Mouse (Mus musculus) NIH3T3 (cell line): ENCODE results near the gene Sac3d1.
"Not testable (repeated sequence)": the region's sequence is repeated elsewhere in the genome, so short reads cannot be mapped to it uniquely, and the experiment has no call there.

Source experiments
- DNase-seq: peaks from one replicate; pipeline ENCODE4 v3.0.0-alpha.2; 2012; ENCODE audit warnings: low read depth

The Sac3d1 gene

DNA sequence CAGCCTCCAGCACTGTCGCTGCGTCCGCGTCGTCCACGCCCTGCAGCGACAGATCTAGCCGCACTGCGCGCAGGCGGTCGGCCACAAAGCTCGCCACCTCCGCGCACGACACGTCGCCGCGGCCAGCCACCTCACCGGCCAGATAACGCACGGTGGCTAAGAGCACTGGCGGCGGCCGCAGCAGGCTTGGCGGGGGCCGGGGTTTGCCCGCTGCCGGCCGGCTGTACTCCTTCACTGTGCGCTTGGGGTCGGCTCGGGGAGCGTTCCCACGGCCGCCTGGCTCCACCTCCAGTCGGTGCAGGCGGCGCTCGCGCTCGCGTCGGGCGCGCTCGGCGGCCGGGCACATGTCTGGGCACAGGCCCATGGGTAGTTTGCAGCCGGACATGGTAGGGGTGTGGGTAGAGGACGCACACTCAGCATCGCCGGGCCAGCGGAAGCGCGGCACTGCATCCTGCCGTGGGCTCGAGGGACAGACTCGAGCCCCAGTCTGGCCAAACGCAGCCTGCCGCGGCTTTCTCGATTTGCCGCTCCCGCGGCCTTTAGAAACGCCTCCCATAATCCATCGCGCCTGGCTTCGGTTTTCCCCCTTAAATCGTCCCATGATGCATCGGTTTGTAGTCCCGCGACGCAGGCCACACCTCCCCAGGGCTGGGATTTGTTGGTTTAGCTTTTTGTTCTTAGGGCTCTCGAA is at the start of gene Sac3d1:
Sac3d1 (minus strand) TSS at position 665 of the 691 bp plus-strand sequence.
- peak; percentile 96 for DNase-seq

DNA sequence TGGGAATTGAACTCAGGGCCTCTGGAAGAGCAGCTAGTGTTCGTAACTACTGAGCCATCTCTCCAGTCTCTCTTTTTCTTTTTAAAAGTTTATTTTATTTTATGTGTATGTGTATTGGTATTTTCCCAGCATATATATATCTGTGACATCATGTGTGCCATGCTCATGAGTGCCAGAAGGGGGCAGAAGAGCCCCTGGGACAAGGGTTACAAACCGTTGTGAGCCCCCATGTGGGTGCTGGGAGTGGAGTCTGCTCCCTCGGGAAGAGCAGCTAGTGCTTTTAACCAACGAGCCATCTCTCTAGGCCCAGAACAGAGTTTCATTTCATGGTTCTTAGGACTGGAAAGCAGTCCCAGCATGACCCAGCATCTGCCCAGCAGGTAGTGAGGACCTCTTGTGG is 48.3 kb upstream of the Sac3d1 start:
- no peak for DNase-seq

DNA sequence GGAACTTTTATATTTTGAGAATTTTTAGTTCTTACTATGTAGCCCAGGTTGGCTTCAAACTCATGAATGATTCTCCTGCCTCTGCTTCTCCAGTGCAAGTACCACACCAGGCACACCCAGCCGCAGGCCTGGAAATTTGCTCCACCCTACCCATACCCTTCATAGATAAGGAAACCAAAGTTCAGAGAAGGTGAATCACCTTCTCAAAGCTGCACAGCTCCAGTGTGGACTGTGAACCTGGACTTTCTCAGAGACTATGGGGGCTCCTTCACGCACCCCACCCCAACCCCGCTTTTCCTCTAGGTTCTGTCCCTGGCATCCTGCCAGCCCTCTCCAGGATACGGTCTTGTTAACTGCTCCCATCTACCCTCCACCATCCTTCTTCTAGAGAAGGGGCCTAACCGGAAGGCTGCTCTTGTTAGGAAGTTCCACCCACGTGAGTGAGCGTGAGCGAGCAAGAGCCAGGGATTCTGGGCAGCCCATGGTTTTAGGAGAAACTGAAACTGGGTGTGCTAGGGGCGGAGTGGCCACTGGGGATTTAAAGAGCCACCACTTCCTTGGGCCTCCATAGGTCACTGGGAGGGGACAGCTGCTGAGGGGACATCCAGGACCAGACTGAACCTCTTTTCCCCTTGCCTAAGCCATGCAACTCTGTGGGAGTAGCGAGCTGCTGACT is 45.6 kb upstream of the Sac3d1 start:
- DNase-seq, result peak; percentile 40

DNA sequence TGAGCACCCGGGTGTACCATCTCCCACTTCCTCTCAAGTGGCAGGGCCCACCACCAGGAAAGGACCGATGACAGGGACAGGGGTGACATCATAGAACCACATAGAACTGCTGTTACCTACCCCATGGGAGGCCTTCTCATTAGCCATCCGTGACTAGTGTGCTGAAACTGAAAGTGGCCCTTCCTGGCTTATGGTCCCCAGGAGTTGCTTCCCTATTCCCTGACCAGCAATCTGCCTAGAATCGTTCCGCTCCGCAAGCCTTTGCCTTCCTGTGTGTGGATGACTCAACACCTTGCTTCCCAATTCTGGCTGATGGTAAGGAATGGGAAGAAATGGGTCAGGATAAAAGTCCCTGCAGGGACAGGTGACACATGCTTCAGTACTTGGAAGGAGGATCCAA is 38.8 kb upstream of the Sac3d1 start:
- no peak for DNase-seq

DNA sequence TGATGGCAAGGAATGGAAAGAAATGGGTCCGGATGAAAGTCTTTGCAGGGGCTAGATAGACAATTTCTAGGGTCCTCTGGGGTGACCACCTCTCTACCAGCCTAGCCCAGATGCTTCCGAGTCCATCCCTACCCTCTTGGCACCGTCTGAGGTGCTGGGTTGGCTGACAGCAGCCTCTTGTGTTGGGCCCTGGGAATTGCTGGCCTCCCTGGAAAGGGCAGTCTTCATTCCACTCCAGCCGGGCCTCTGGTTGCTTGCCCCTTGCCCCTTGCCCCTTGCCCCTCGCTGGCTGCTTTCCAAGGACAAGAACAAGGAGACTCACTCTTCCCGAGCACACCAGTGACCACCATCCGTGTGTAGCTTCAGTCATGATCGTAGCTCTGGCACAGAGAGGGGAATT is 37.9 kb upstream of the Sac3d1 start:
- DNase-seq, result peak; percentile 38

DNA sequence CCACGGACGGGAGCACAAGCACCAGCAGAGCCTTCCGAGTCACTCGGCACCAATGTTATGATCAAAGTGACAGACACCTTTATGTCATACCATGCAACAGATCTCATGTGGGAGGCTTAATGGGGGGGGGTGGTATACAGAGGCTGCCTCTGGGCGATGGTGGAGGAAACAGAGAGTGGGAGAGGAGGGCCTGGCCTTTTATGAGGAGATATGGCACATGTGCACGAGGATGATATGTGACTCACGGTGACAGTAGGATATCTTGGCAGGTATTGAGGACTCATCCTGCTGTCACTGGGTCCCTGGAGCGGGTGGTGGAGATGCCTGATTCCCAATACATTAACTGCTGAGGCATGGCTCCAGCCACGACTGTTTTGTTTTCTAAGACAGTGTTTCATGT is 36.7 kb upstream of the Sac3d1 start:
- no peak for DNase-seq

DNA sequence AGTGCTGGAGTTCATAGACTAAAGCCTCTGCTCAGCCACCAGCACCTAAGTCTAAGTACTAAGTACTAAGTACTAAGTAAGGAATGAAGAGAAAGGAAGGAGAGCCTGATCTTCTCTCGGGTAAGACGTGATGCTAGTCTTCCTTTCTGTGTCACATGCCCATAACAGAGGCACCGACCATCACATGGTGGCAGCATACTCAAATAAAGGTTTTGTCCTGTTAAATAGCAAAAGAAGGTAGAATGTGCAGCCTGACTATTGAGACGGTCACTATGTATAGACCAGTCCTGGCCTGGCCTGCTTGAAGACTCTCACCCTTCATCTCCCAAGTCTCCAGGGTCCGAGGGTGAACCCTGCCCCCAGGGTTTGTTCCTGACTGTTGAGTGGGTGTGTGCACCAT is 26.4 kb upstream of the Sac3d1 start:
- no peak for DNase-seq

DNA sequence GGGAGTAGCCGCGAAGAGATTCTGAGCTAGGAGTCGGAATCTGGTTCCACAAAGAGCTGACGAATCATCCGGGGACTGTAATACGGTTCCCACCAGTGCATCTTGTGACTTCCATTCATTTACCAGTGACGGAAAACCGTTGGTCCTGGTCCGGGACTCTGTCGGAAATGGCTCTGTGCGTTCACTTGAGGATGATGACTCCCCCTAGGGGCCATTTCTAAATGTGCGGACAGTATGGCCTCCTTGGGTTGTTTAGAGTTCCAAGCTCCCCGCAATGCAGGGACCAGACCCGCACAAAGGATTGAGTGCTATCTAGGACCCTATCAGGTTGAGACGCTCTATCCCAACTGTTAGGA is 22.9 kb upstream of the Sac3d1 start, which contains the start of gene Arl2:
Arl2 (minus strand) TSS at position 155 of the 356 bp plus-strand sequence.
- peak; percentile 96 for DNase-seq

DNA sequence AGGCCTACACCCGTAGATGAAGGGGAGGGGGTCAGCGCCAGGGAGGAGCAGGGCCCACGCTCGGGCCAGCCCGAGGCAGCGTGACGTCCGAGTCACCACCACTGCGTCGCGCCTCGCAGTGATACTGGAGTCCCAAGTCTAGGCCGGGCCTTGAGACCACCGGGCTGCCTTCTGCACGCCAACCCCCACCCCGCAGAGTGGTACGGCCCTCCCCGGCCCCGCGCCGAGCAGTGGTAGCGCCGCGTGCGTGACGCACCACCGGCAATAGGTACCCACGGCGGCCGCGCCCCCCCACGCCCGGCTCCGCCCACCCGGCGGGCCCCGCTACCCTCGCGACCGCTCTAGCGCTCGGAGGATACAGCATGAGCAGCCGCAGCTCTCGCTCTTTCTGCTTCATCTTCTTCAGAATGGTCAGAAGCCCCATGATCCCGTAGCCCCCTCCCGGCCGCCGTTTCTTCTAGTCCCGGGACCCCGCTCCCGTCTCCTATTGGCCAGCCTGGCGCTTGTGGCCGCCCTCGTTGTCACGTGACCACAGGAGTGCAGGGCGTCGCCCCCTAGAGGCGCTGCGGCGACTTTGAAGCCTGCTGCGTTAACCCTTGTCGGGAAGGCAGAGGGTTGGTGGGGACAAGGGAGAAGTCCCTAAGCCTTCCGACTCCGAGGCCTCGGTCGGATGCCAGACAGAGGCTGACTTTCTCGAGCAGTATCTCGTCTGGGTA is 22.4 kb upstream of the Sac3d1 start, which contains the start of gene Batf2:
Batf2 (plus strand) TSS at position 306 of the 716 bp plus-strand sequence.
- peak; percentile 98 for DNase-seq

DNA sequence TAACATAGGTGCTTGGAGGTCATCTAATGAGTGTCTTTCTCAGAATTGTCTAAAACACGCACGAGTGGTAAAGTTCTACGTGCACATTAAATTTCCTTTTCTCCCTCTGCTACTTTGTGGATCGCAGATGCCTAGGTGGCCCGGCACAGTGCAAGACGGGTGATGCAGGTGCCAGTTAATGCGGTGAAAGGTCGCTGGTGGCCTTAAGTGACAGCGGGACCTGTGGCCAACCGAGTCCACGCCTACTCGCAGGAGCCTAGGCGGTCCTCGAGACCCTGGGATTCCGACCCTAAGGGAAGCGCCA is 21.9 kb upstream of the Sac3d1 start:
- no peak for DNase-seq

DNA sequence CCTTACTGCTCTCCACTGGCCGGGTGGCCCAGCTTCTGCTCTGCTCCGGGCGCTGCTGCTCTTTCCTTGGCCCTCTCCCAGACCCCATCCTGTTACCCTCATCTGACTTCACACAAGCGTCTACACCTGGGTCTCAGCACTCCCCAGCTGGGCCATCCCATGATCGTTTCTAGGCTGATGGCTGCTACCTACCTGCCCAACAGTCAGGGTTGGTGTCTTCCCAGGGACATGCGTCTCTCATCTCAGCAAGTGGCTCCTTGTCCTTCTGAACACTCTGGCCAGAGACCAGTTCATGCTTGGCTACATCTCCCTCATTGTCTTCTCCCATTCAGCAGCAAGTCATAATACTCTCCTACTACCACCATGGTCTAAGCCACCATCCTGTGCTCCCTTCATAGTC is 21.3 kb upstream of the Sac3d1 start:
- no peak for DNase-seq

DNA sequence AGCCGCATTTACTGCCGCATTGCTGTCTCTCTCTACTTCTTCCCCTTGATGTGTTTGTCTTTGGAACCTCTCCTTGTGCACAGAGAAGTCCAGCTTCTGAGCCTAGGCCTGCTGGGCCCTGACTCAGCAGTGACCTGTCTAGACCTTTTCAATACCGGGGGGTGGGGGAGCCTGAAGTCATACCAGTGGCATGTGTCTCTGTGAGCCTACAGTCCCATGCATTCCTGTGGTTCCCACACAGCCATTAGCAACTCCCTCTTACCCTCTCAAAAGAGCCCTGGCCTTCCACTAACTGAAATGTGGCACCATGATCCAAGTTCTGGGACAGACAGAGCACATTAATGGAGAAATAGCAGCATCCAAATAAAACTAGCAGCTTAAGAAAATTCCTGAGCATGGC is 17.9 kb upstream of the Sac3d1 start:
- peak; percentile 83 for DNase-seq

DNA sequence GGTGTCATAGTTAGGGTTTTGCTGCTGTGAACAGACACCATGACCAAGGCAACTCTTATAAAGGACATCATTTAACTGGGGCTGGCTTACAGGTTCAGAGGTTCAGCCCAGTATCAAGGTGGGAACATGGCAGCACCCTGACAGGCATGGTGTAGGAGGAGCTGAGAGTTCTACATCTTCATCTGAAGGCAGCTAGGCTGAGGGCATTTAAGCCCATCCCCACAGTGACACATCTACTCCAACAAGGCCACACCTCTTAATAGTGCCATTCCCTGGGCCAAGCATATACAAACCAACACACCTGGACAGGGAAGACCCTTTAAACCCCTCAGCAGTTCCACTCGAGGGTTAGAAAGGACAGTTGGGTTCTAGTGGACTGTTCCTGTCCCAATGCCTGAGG is 14.7 kb upstream of the Sac3d1 start:
- DNase-seq, result not testable (repeated sequence)

DNA sequence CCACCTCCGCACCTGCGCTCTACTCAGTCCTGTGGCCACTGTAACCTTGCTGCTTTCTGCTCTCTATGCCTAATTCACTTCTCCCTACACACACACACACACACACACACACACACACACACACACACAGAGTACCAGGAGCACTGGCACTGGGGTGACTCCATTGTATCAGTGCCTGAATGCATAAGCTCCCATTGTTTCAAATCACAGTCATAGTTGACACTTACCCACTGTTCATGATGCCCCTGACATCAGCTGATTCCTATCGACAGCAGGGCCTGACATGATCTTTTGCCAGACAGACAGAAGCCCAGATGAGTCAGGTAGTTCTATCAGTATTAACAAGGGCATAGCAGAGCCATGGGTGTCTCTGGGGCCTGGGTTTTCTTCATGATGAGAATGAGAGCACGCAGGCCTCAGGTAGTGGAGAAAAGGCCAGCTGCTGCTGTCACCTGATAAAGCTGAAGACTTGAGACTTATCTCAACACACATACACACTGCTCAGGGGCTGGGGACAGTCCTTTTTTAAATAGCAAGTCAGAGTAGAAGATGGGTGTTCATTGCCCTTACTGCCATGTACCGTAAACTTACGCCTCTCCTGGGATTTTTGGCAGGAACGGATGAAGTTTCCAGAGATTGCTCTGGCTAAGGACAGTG is 13.8 kb upstream of the Sac3d1 start:
- DNase-seq, result no peak

DNA sequence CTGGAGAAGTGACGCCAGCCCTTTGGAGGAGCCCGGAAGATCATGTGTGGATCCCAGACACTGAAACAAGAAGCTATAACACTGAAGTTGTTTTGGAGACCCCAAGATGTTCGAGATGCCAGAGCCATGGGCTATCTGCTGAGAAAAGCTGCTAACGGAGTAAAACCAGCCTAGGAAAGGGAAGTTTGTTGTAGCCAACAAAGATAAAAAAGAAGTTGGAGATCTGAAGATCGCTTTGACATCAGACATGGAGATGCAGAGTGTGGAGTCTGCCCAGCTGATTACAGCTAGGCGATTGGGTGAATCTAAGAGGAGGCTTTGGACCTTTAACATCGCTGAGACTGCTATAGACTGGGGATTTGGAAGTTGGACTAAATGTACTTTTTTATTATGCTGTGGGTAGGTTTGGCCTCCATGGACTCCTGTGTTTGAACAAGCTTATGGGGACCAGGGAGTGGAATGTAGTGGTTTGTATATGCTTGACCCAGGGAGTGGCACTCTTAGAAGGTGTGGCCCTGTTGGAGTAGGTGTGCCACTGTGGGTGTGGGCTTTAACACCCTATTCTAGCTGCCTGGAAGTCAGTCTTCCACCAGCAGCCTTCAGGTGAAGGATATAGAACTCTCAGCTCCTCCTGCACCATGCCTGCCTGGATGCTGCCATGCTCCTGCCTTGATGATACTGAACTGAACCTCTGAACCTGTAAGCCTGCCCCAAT is 12.1 kb upstream of the Sac3d1 start:
- not testable (repeated sequence) for DNase-seq

DNA sequence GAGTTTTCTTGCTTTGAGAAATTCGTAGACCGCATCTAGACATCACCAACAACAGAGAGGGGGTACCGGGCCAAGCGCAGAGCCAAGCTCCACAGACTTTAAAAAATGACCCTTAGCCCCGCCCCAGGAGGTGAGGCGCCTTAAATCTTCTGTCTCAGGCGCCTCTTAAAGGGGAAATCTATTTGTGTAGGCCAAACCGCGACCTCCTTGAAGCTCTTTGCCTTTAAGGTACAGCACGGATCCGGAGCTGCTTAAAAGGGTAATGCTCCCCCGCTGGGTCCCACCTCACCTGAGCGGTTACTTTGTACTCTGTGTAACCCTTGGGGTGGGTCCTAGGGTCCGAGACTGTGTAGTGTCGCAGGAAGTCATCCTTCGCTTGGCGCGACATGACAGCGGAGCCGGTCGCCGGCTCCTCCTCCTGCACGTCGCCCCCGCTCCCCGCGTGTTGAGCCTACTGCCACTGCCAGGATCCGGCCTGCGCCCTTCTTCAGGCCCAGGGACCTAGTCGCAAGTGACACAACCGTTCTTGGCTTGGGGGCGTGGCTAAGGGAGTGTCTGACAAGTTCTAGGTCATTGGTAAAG is 9.4 kb upstream of the Sac3d1 start, which contains the start of gene Snx15:
Snx15 (minus strand) TSS at position 545 of the 582 bp plus-strand sequence.
- DNase-seq, result peak; percentile 94

DNA sequence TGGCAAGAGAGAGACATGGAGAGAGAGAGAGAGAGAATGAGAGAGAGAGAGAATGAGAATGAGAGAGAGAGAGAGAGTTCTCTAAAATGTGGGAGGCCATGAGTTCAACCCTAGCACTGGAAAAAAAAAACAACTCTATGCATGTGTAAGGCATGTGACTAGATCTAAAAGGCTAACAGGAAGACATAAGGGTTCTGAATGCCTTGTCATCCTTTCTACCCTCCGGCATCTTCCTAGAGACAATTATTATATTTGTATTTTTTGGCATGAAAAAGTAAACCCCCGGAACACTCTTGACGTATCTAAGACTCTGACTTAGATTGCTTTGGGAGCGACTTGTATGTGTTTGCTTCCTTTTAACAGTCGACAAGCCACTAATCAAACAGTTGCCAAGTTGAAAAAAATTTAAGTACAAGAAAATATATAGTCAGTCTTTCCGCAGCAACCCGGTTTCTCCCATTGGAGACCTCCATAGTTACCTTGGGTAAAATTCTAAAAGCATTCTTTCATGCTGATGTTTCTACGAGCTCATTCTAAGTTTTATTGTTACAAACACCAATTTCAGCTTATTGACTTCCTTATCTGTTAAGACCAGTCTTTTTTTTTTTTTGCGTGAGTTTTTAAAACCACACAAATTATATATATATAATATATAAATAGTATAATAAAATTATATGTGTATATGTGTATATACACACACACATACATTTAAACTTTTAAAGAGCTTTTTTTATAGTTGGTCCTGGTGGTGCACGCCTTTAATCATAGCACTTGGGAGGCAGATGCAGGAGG is 8.5 kb upstream of the Sac3d1 start:
- DNase-seq, result no peak

DNA sequence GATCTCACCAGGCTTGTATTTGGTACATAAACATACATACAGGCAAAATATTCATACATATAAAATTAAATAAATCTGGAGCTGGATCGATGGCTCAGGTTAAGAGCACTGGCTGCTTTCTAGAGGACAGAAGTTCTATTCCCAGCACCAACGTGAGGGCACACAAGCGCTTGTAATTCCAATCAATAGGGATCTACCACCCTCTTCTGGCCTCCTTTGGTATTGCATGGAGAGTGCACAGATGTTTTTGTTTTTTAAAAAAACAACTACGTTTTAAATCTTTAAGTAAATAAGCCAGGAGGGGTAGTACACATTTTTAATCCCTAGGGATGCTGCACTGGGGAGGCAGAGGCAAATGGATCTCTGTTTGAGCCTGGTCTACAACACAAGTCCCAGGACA is 7.8 kb upstream of the Sac3d1 start:
- DNase-seq, result peak; percentile 82

DNA sequence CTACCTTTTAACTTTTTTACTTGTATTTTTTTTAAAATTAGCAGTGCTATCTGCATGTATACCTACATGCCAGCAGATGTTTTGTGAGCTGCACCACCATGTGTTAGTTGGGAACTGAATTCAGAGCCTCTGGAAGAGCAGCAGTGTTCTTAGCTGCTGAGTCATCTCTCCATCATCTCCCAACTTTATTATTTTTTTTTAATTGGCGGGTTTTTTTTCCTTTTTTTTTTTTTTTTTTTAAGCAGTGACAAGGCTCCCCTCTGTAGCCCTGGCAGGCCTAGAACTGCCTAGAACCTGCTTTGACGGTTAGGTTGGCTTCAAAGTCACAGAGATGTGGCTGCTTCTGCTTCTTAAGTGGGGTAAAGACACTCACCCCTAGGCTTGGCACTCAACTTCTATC is 6.4 kb upstream of the Sac3d1 start:
- peak; percentile 54 for DNase-seq

DNA sequence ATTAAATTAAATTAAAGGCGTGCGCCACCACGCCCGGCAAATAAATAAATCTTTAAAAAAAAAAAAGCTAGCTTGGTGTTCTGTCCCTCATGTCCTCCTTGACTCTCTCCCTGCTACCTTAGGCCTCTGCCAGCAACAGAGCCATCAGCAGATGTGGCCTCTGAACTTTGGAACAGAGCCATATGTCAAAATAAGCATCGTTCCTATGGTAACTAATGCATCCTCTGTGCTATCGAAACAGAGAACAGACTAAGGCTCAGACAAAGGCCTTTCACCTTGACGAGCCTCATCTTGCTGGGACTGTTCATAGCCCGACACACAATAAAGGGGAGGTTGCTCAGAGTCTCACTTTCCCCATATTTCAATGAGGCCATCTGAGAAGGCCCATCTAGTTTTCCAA is 4.9 kb upstream of the Sac3d1 start:
- DNase-seq, result no peak

DNA sequence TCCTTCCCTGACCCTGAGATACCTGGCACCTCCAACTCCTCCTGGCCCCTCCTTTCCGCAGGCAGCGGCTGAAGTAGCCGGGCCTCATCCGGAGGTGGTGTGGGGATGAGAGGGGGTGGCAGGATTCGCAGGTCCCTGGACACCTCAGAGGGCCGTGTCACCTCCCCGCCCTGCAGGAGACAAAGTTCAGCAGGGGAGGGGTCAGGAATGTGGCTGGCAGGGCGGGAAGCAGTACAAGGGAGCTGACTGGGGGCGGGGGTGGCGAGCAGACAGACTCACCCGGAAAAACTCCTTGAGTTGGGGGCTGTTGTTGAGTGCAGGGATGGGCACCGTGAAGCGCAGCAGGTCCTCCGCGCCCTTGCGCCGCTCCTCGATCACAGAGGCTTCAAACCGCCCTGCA is 3.3 kb upstream of the Sac3d1 start:
- DNase-seq, result no peak
